Mouse (Mus musculus) liver, embryonic 16.5 days (tissue): ENCODE measurements at regions not wholly inside any gene's neighbourhood (a gene's known extent, or its start where the extent isn't known, plus 50 kb on each side); places are given as distances from the start of the nearest gene placed in this dataset.

Experiments
- ATAC-seq: fragments of 200-750 bp; cut with Nextera tagmentation; 2 replicates; pipeline ENCODE4 v1.8.0; 2017; ENCODE audit warnings: low read depth, mild to moderate bottlenecking, moderate number of reproducible peaks, moderate library complexity
- H3K27ac ChIP-seq: fragments of 300-500 bp; sonication (generic); 2 replicates; pipeline ENCODE4 v1.5.1; 2014; ENCODE audit warnings: mild to moderate bottlenecking, low read length
- H3K27me3 ChIP-seq: fragments of 300-500 bp; sonication (generic); 2 replicates; pipeline ENCODE4 v1.6.1; 2014; ENCODE audit warnings: low read depth, low read length, mixed read lengths; ENCODE audit not compliant: control insufficient read depth, insufficient read depth
- H3K36me3 ChIP-seq: fragments of 300-500 bp; sonication (generic); 2 replicates; pipeline ENCODE4 v1.6.1; 2014; ENCODE audit warnings: mild to moderate bottlenecking; ENCODE audit not compliant: control insufficient read depth, insufficient read depth
- H3K4me1 ChIP-seq: fragments of 300-500 bp; sonication (generic); 2 replicates; pipeline ENCODE4 v1.6.1; 2014; ENCODE audit warnings: low read depth, low read length, mixed read lengths; ENCODE audit not compliant: control insufficient read depth
- H3K4me2 ChIP-seq: fragments of 300-500 bp; sonication (generic); 2 replicates; pipeline ENCODE4 v1.6.1; 2014; ENCODE audit warnings: low read depth, low read length, mixed read lengths
- H3K4me3 ChIP-seq: fragments of 300-500 bp; sonication (generic); 2 replicates; pipeline ENCODE4 v1.5.1; 2014; ENCODE audit warnings: low read depth, mild to moderate bottlenecking, low read length
- H3K9ac ChIP-seq: fragments of 300-500 bp; sonication (generic); 2 replicates; pipeline ENCODE4 v1.6.1; 2014; ENCODE audit warnings: low read depth, low read length
- H3K9me3 ChIP-seq: fragments of 300-500 bp; sonication (generic); replicated peaks from 2 replicates; pipeline ENCODE4 v1.6.1; 2016; ENCODE audit warnings: low read length; ENCODE audit not compliant: control insufficient read depth
- WGBS: fragments of 180-500 bp; shearing (Covaris S2); extraction: QIAGEN DNeasy Blood & Tissue Kit; methylation state at CpG from one replicate; pipeline ENCODE4 v1.1.7; 2014; ENCODE audit not compliant: insufficient replicate concordance; 5-methylcytosine and 5-hydroxymethylcytosine counted together

DNA sequence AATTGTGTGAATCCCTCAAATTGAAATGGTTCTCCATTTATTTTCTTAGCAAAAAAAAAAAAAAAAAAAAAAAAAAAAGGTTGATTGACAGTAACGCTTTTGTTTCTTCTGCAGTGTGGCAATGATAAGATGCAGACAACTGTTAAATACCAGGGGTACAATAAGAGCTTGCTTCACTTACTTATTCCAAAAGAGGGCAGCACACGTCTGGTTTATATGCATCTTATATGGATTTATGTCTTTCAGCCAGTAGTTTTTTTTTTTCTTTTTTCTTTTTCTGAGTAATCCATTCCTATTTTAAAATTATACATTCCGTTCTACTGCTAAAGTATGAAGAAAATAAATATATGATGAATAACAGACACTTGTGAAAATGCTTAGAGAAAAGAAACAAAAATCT lies 185.6 kb upstream of the Itga1 start:
- 28% methylated on average over 3 of the region's 3 CpGs for WGBS
- Histone ChIP-seq H3K4me3 (no peak overlapping the region), H3K9me3 (no peaks in the 10 kb centered on the region), H3K27ac (no peak overlapping the region), H3K4me1 (no peaks in the 10 kb centered on the region), H3K27me3 (no peaks in the 10 kb centered on the region), H3K9ac (no peak overlapping the region), H3K36me3 (no peaks in the 10 kb centered on the region), H3K4me2 (no peak overlapping the region)
- no peak for ATAC-seq

- Histone ChIP-seq H3K4me1 (no peaks in the 10 kb centered on the region), H3K4me2 (no peak overlapping the region), H3K36me3 (no peaks in the 10 kb centered on the region), H3K9me3 (no peaks in the 10 kb centered on the region), H3K27me3 (no peaks in the 10 kb centered on the region), H3K27ac (no peak overlapping the region), H3K9ac (no peak overlapping the region), H3K4me3 (no peak overlapping the region)
- 61% methylated on average over 6 of the region's 6 CpGs for WGBS
- ATAC-seq = no peak
Observed at GRCm38 (mm10) chr13:115266164-115266563, 164.4 kb upstream of the Itga1 start.

DNA sequence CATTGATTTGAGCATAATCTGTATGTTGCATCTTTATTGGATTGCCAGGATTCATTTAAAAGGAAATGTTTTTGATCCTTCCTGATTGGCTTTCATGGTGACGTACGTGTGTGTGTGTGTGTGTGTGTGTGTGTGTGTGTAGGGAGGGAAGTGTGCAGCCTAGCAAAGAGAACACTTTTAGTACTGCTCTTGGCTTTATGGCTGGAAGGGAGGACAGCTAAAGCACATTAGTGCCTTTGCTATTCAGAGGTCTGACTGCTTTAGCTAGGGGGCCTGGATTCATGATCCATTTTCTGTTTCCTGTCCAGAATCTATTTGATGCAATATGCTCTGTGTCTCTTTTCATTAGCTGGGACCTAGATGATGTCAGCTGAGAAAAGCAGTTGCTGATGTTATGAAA lies 155.6 kb upstream of the Itga1 start:
- H3K4me3 ChIP-seq = no peak overlapping the region
- H3K27me3 ChIP-seq = no peaks in the 10 kb centered on the region
- H3K27ac ChIP-seq = no peak overlapping the region
- no peaks in the 10 kb centered on the region for H3K36me3 ChIP-seq
- no peak overlapping the region for H3K9ac ChIP-seq
- H3K4me1 ChIP-seq = no peaks in the 10 kb centered on the region
- H3K4me2 ChIP-seq = no peak overlapping the region
- WGBS = 50% methylated on average over 2 of the region's 2 CpGs
- H3K9me3 ChIP-seq = no peaks in the 10 kb centered on the region
- no peak for ATAC-seq

GRCm38 (mm10) chr13:115252541-115252940 lies 150.8 kb upstream of the Itga1 start:
- Histone ChIP-seq H3K27me3 (no peaks in the 10 kb centered on the region), H3K4me1 (no peaks in the 10 kb centered on the region), H3K4me2 (no peak overlapping the region), H3K4me3 (no peak overlapping the region), H3K36me3 (no peaks in the 10 kb centered on the region), H3K27ac (no peak overlapping the region), H3K9ac (no peak overlapping the region), H3K9me3 (no peaks in the 10 kb centered on the region)
- WGBS = 30% methylated on average over 3 of the region's 3 CpGs
- ATAC-seq = no peak

GRCm38 (mm10) chr13:115231981-115232380 lies 130.2 kb upstream of the Itga1 start:
- Histone ChIP-seq H3K27me3 (no peaks in the 10 kb centered on the region), H3K9me3 (no peaks in the 10 kb centered on the region), H3K4me3 (no peak overlapping the region), H3K27ac (no peak overlapping the region), H3K36me3 (no peaks in the 10 kb centered on the region), H3K4me1 (no peaks in the 10 kb centered on the region), H3K9ac (no peak overlapping the region), H3K4me2 (no peak overlapping the region)
- 62% methylated on average over 4 of the region's 4 CpGs for WGBS
- ATAC-seq = no peak

DNA sequence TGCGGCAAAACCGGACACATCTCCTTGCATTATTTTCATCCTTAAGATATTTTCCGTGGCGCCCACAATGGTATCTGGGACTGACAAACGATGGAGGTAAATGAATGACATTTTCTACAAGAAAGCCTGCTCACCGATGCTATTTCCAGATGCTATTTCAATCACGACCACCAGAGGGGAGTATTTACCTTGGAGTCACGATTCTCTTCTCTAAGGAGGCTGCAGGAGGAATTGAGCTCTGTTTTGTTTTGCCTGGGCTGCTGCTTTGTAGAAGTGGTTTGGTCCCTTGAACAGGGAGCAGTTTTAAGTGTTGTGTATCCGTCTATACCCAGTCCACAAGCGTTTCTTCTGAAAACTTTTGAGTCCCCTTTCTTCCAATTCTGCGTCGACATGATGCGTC lies 128.7 kb upstream of the Itga1 start:
- WGBS = 23% methylated on average over 13 of the region's 13 CpGs
- no peaks in the 10 kb centered on the region for H3K36me3 ChIP-seq
- H3K4me1 ChIP-seq = no peaks in the 10 kb centered on the region
- H3K27ac ChIP-seq = no peak overlapping the region
- H3K4me2 ChIP-seq = no peak overlapping the region
- H3K9me3 ChIP-seq = no peaks in the 10 kb centered on the region
- H3K27me3 ChIP-seq = no peaks in the 10 kb centered on the region
- H3K4me3 ChIP-seq = no peak overlapping the region
- H3K9ac ChIP-seq = no peak overlapping the region
- no peak for ATAC-seq

DNA sequence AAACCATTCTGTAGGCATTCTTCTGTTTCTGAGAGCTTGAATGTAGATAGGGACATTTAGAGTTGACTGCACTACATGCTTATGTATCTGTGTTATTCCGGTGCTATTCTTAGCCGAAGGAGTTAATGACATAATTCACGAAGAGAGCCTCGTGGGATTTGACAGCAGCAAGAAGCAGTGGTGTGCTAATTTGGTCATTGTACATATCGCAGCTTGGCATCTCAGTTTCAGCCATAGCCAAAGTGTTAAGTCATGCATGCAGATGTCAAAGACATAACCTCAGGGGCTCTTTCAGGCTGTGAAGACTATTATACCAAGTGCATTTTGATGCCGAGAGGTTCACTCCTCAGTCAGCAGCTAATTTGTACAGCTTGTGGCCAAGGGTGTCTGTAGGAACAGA lies 125.1 kb upstream of the Itga1 start:
- Histone ChIP-seq H3K4me1 (no peaks in the 10 kb centered on the region), H3K4me3 (no peak overlapping the region), H3K27ac (no peak overlapping the region), H3K9ac (no peak overlapping the region), H3K9me3 (no peaks in the 10 kb centered on the region), H3K36me3 (no peaks in the 10 kb centered on the region), H3K27me3 (no peaks in the 10 kb centered on the region), H3K4me2 (no peak overlapping the region)
- no peak for ATAC-seq
- WGBS = 64% methylated on average over 6 of the region's 6 CpGs

GRCm38 (mm10) chr13:115219701-115220100 lies 117.9 kb upstream of the Itga1 start:
- Histone ChIP-seq H3K4me2 (no peak overlapping the region), H3K27ac (no peak overlapping the region), H3K9me3 (no peaks in the 10 kb centered on the region), H3K27me3 (no peaks in the 10 kb centered on the region), H3K36me3 (no peaks in the 10 kb centered on the region), H3K9ac (no peak overlapping the region), H3K4me3 (no peak overlapping the region), H3K4me1 (no peaks in the 10 kb centered on the region)
- 28% methylated on average over 2 of the region's 2 CpGs for WGBS
- ATAC-seq = no peak

- no peak overlapping the region for H3K4me3 ChIP-seq
- H3K27ac ChIP-seq = no peak overlapping the region
- ATAC-seq = no peak
- no peaks in the 10 kb centered on the region for H3K27me3 ChIP-seq
- no peaks in the 10 kb centered on the region for H3K9me3 ChIP-seq
- no peaks in the 10 kb centered on the region for H3K36me3 ChIP-seq
- 63% methylated on average over 3 of the region's 3 CpGs for WGBS
- no peak overlapping the region for H3K4me2 ChIP-seq
- H3K9ac ChIP-seq = no peak overlapping the region
- no peaks in the 10 kb centered on the region for H3K4me1 ChIP-seq
Observed at GRCm38 (mm10) chr13:115211285-115211684, 109.5 kb upstream of the Itga1 start.
